Mouse (Mus musculus) MN1 (cell line): ENCODE data around the gene Zfp367.
A peak's percentile ranks its signal among the peaks of the same experiment; 100 is the strongest.

Experiments used
- DNase-seq: peaks from one replicate; pipeline ENCODE4 v3.0.0-alpha.2; 2016; ENCODE audit warnings: low spot score

Gene Zfp367

GRCm38 (mm10) chr13:64153751-64154267, 807 bp upstream of the Zfp367 start:
- peak; percentile 79 for DNase-seq

DNA sequence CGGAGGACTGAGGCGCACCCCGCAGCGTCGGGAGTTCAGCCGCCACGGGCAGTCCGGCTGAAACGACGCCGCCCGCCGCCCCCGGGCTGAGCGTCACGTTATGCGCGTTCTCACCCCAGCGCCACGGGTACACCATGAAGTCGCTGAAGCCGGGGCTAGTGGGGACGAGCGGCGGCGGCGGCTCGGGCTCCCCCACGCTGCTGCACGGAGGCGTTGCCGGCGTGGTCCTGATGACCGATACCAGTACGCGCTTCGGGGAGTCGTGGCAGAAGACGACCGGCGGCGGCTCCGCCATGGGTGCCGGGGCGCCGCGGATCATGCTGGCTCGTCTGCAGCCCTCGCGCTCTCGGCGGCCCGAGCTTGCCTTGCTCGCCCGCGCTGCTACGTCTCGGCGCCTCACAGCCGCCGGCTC, 325 bp downstream of the Zfp367 start:
- no peak for DNase-seq

DNA sequence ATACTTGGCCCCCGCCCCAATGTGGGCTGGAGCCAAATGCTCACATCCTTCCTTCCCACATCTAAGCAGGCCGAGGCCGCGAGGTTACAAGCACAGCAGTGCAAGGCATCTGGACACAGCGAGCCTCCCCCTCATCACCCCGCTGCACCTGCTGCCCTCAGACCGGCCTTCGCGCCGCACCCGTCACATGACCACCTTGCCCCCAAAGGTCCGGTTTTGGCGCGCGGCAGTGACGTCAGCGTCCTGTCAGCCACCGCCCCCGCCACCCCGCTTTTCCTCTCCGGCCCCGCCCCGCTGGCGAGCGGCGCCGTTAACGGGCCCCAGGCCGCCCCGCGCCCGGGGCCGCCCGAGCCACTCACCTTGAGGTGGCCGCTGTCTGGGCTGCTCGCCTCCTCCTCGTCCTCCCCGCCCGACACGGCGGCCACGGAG, 747 bp downstream of the Zfp367 start:
- peak; percentile 85 for DNase-seq

DNA sequence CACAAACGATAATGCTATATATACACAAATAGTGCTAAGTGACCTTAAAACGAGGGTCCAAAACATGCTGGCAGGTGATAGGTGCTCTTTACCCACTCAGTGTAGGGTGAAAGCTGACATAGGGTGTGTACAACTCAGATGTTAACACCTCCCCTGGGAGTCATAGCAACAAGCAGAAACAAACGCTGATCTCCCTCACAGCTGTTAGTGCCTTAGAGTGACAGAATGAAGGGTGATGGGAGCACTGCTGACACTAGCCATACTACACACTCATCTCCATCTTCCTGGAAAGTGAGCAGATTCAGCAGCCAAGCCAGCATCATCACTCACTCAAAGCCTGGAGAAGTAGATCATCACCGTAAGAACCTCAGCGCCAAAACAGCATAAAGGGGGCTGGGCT, 2.9 kb downstream of the Zfp367 start:
- peak; percentile 34 for DNase-seq

DNA sequence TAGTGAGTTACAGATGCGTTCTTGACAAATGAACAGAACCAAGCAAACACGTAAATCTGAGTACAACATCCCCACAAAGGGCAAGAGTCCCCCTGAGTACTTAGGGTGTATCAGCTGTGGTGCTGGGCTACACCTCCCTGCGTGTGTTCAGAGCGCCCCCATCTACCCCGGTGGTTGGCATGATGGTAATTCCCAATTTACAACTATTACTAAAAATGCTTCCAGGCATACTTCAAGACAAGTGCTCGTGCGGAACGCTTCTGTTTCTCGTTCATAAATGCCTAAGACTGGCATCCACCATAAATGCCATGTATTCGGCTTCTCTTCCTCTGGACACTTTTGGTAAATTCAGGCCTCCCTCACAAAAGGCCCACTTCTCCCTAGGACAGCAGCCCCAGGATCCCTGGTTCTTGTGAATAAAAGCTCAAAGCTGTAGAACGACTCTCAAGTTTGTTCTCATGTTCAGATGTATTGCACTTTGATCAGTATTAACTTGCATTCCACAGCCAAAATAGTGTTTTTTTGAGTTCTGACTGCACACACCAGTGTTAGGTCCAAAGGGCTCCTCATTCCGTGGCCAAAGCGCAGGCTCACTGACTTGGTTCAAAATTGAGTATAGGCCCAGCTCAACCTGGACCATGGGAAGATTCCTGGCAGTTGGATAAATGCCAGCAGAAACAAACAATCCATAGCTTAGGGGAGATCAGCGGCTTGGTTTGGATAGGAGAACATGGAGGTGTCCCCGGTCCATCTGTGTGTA, 23.2 kb downstream of the Zfp367 start:
- no peak for DNase-seq

GRCm38 (mm10) chr13:64128858-64129615, 24.0 kb downstream of the Zfp367 start, which contains the start of gene Slc35d2:
Gene Slc35d2, minus strand, starts transcription at chr13:64129368.
- no peak for DNase-seq

- DNase-seq: no peak
Observed at GRCm38 (mm10) chr13:64126316-64126715, 26.7 kb downstream of the Zfp367 start.

DNA sequence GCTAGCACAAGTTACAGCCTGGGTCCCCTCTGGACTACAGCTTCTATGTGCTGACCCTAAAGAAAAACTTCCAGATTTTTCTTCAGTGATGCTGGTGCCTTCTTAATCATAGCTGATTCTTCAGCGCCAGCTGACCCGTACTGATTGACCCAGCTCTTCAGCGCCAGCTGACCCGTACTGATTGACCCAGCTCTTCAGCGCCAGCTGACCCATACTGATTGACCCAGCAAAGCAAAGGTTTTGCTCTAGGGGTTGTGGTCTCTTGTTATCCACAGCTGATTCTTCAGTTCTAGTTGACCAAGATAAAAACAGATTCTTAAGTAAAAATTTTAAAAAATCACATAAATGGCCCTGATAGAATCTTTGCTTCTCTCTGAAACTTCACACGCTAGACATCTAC, 28.1 kb downstream of the Zfp367 start:
- DNase-seq: no peak

- DNase-seq: no peak
Observed at GRCm38 (mm10) chr13:64123491-64124188, 29.4 kb downstream of the Zfp367 start.

GRCm38 (mm10) chr13:64120760-64121159, 32.2 kb downstream of the Zfp367 start:
- no peak for DNase-seq

DNA sequence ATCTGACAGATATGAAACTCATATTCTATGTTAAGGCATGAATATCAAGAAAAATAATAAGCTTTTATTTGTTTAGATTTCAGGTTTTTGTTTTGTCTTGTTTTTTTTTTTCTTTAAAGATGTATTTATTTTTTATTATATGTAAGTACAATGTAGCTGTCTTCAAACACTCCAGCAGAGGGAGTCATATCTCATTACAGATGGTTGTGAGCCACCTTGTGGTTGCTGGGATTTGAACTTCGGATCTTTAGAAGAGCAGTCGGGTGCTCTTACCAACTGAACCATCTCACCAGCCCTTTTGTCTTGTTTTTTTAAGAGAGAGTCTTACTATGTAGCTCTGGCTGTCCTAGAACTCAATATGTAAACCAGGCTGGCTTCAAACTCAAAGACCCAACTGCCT, 35.6 kb downstream of the Zfp367 start:
- no peak for DNase-seq

GRCm38 (mm10) chr13:64110421-64110820, 42.6 kb downstream of the Zfp367 start:
- DNase-seq: no peak

DNA sequence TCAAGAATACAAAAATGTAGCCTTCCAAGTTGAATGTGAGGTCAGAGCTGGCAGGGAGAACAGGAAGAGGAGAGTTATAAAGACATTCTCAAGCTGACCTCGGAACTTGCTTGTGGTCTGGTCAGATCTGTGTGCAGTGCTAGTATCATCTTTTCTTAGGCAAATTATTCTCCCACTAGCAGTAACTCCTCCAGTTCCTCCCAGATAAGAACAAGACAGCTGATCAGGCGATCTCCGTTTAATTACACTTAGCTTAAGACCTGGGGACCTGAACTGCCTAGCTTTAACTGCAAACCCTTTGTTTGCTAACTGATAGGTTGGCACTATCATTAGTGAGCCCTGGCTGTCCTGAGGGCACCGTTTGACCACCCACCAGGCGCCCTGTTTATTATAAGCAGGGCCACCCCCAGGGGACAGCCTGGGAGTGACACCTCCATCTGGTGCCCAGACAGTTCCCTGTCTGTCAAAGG, 44.6 kb downstream of the Zfp367 start:
- no peak for DNase-seq

DNA sequence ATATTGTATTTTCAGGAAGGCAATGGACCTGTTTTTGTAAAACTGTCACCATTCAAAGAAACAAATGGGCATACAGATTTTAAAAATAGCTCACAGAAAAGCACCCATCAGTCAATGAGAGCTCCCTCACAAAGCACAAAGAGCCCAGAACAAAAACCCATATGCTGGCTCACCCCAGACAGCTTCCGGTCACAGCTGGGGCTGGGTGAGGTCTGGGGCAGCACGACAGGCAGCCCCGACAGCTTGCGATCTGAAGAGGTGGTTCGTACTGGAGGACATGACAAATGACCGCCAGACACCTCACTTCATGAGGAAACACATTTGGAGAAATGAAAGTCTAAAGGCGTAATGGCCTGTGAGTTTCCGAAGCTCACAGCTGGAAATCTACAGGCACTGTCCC, 45.5 kb downstream of the Zfp367 start:
- no peak for DNase-seq

- DNase-seq: no peak
Observed at GRCm38 (mm10) chr13:64107105-64107504, 45.9 kb downstream of the Zfp367 start.

GRCm38 (mm10) chr13:64105690-64106089, 47.3 kb downstream of the Zfp367 start:
- DNase-seq: no peak

DNA sequence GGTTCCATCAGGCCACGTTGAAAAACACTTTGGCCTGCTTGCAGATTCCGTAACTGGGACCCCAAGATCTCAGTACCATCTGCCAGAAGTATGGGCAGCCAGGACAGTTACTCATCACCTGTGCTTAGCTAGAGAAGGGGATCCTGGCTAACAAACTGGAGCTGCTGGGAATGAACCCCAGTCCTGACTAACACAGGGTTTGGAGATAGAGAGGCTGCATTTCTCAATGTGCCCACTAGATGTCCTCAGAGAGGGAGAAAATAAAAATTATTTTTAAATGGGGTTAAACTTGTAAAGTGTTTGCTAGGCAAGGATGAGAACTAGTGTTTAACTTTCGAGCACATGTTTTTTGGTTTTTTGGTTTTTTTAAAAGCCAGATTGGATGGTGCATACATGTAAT, 52.8 kb downstream of the Zfp367 start:
- peak; percentile 62 for DNase-seq

- no peak for DNase-seq
Observed at GRCm38 (mm10) chr13:64098992-64099391, 54.0 kb downstream of the Zfp367 start.

- DNase-seq: peak; percentile 72
Observed at GRCm38 (mm10) chr13:64093341-64093740, 59.7 kb downstream of the Zfp367 start.

DNA sequence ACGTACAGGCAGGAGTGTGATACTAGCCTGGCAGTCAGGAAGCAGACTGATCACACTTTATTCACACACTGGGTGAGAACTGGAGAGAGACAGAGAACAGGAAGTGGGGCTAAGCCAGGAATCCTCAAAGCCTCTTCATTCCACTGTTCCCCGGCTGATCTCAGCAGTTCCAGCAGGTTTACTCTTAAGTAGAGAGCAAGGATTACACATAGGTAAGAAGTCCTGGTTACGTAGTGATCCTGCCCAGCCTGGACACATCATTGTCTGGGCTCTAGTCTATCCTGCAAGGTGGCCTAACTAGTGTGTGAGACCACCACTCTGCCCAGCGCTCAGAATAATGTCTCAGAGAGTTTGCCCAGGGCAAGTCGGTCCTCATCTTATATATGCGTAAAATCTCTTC, 60.2 kb downstream of the Zfp367 start:
- no peak for DNase-seq

DNA sequence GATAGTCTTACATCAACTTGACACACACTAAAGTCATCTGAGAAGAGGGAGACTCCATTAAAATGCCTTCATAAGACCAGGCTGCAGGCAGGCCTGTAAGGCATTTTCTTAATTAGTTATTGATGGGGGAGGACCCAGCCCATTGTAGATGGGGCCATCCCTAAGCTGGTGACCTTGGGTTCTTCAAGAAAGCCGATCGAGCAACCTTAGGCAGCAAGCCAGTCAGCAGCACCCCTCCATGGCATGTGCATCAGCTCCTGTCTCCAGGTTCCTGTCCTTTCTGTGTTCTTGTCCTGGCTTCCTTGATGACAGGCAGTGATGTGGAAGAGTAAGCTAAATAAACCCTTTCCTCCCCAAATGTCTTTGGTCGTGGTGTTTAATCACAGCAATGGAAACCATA, 60.9 kb downstream of the Zfp367 start:
- DNase-seq: no peak

DNA sequence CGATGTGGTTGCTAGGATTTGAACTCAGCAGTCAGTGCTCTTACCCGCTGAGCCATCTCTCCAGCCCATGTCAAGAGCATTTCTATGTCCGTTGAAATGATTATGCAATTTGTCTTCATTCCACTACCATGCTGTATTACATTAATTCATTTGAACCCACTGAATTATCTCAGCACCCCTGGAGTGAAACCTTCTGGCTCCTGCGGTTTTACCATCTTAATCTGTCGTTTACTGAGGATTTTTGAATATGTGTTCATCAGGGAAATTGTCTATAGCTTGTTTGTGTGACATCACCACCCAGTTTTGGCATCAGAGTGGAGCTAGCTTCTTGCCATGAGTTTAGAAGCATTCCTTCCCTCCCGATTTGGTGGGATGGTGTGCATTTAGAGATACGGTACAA, 62.0 kb downstream of the Zfp367 start:
- DNase-seq: no peak
